Mouse (Mus musculus) midbrain, embryonic 15.5 days (tissue): ENCODE results near the gene Atp13a3. TPM values are rescaled to one million over a fixed set of nuclear protein-coding genes. Genes with fewer than 3 reads are reported as not detected.
A peak's percentile ranks its signal among the peaks of the same experiment; 100 is the strongest.
"Not testable (repeated sequence)": the region's sequence is repeated elsewhere in the genome, so short reads cannot be mapped to it uniquely, and the experiment has no call there.

ENCODE experiments used
- ATAC-seq: fragments of 200-750 bp; cut with Nextera tagmentation; replicated peaks from 2 replicates; pipeline ENCODE4 v1.8.0; 2017; ENCODE audit warnings: moderate TSS enrichment
- H3K27ac ChIP-seq: fragments of 300-500 bp; sonication (generic); 2 replicates; pipeline ENCODE4 v1.5.1; 2015; ENCODE audit warnings: mild to moderate bottlenecking, inconsistent platforms
- H3K27me3 ChIP-seq: fragments of 300-500 bp; sonication (generic); replicated peaks from 2 replicates; pipeline ENCODE4 v1.6.1; 2015; ENCODE audit warnings: inconsistent platforms
- H3K36me3 ChIP-seq: fragments of 300-500 bp; sonication (generic); replicated peaks from 2 replicates; pipeline ENCODE4 v1.6.1; 2015; ENCODE audit warnings: inconsistent platforms
- H3K4me1 ChIP-seq: fragments of 300-500 bp; sonication (generic); 2 replicates; pipeline ENCODE4 v1.6.1; 2015; ENCODE audit warnings: inconsistent platforms
- H3K4me2 ChIP-seq: fragments of 300-500 bp; sonication (generic); 2 replicates; pipeline ENCODE4 v1.6.1; 2015; ENCODE audit warnings: inconsistent platforms, mild to moderate bottlenecking, moderate library complexity
- H3K4me3 ChIP-seq: fragments of 300-500 bp; sonication (generic); 2 replicates; pipeline ENCODE4 v1.5.1; 2015; ENCODE audit warnings: mild to moderate bottlenecking, inconsistent platforms
- H3K9ac ChIP-seq: fragments of 300-500 bp; sonication (generic); 2 replicates; pipeline ENCODE4 v1.6.1; 2015; ENCODE audit warnings: mild to moderate bottlenecking, inconsistent platforms
- H3K9me3 ChIP-seq: fragments of 300-500 bp; sonication (generic); 2 replicates; pipeline ENCODE4 v1.6.1; 2016; ENCODE audit warnings: inconsistent platforms
- WGBS: fragments of 180-500 bp; shearing (Covaris S2); methylation state at CpG from one replicate; pipeline ENCODE4 v1.1.7; 2015; ENCODE audit warnings: mixed read lengths; 5-methylcytosine and 5-hydroxymethylcytosine counted together
- polyA plus RNA-seq: library from polyadenylated mRNA; unstranded; fragments of >200 nt; fragmentation: Nextera tagmentation; extraction: Ambion mirVana; gene quantifications from 2 replicates; pipeline ENCODE4 v1.2.1, GENCODE M21; 2015

Atp13a3 gene
- polyA plus RNA-seq, 1 experiment from 2014 or later: 8.1 TPM

- Histone ChIP-seq H3K27ac (no peak overlapping the region), H3K36me3 (no peaks in the 10 kb centered on the region), H3K4me2 (no peak overlapping the region), H3K4me1 (0 out of 2 replicates have a peak, but pooled peaks cover 3% of the 10 kb centered on the region), H3K9me3 (no peaks in the 10 kb centered on the region), H3K9ac (no peak overlapping the region), H3K4me3 (no peak overlapping the region), H3K27me3 (no peaks in the 10 kb centered on the region)
- whole genome bisulfite sequencing: 92% methylated on average over 3 of the region's 3 CpGs
- no peak for ATAC-seq
Observed at GRCm38 (mm10) chr16:30374927-30375326, 30.8 kb downstream of the Atp13a3 start.

- H3K4me2 ChIP-seq: no peak overlapping the region
- no peaks in the 10 kb centered on the region for H3K9me3 ChIP-seq
- H3K27ac ChIP-seq: no peak overlapping the region
- H3K27me3 ChIP-seq: no peaks in the 10 kb centered on the region
- WGBS: 66% methylated on average over 3 of the region's 3 CpGs
- 0 out of 2 replicates have a peak, but pooled peaks cover 3% of the 10 kb centered on the region for H3K4me1 ChIP-seq
- no peak overlapping the region for H3K4me3 ChIP-seq
- no peak for ATAC-seq
- H3K9ac ChIP-seq: no peak overlapping the region
- H3K36me3 ChIP-seq: no peaks in the 10 kb centered on the region
Observed at GRCm38 (mm10) chr16:30374266-30374665, 31.5 kb downstream of the Atp13a3 start.

- not testable (repeated sequence) for H3K27me3 ChIP-seq, H3K4me1 ChIP-seq, H3K4me2 ChIP-seq, H3K4me3 ChIP-seq, H3K9ac ChIP-seq, H3K27ac ChIP-seq, H3K36me3 ChIP-seq, H3K9me3 ChIP-seq, ATAC-seq
- 89% methylated on average over 4 of the region's 4 CpGs for WGBS
Observed at GRCm38 (mm10) chr16:30373286-30373685, 32.5 kb downstream of the Atp13a3 start.

GRCm38 (mm10) chr16:30367395-30367794, 38.4 kb downstream of the Atp13a3 start:
- Histone ChIP-seq H3K9me3 (no peaks in the 10 kb centered on the region), H3K4me2 (no peak overlapping the region), H3K4me3 (no peak overlapping the region), H3K4me1 (no peaks in the 10 kb centered on the region), H3K27ac (no peak overlapping the region), H3K36me3 (no peaks in the 10 kb centered on the region), H3K9ac (no peak overlapping the region), H3K27me3 (no peaks in the 10 kb centered on the region)
- WGBS: 86% methylated on average over 2 of the region's 2 CpGs
- ATAC-seq: no peak

GRCm38 (mm10) chr16:30364604-30365003, 41.2 kb downstream of the Atp13a3 start:
- no peak for ATAC-seq
- Histone ChIP-seq H3K27me3 (no peaks in the 10 kb centered on the region), H3K4me3 (no peak overlapping the region), H3K4me1 (no peaks in the 10 kb centered on the region), H3K36me3 (no peaks in the 10 kb centered on the region), H3K4me2 (no peak overlapping the region), H3K9ac (no peak overlapping the region), H3K27ac (no peak overlapping the region), H3K9me3 (no peaks in the 10 kb centered on the region)
- 96% methylated on average over 6 of the region's 6 CpGs for WGBS

- ATAC-seq: no peak
- H3K36me3 ChIP-seq: no peaks in the 10 kb centered on the region
- H3K4me1 ChIP-seq: no peaks in the 10 kb centered on the region
- 85% methylated on average over 3 of the region's 3 CpGs for WGBS
- no peak overlapping the region for H3K9ac ChIP-seq
- H3K4me3 ChIP-seq: no peak overlapping the region
- H3K27me3 ChIP-seq: no peaks in the 10 kb centered on the region
- no peaks in the 10 kb centered on the region for H3K9me3 ChIP-seq
- no peak overlapping the region for H3K27ac ChIP-seq
- H3K4me2 ChIP-seq: no peak overlapping the region
Observed at GRCm38 (mm10) chr16:30362528-30362927, 43.2 kb downstream of the Atp13a3 start.

GRCm38 (mm10) chr16:30353489-30353888, 52.3 kb downstream of the Atp13a3 start:
- not testable (repeated sequence) for H3K27ac ChIP-seq, H3K9ac ChIP-seq, H3K4me1 ChIP-seq, H3K36me3 ChIP-seq, H3K27me3 ChIP-seq, H3K4me3 ChIP-seq, H3K4me2 ChIP-seq, ATAC-seq, H3K9me3 ChIP-seq
- WGBS: 97% methylated on average over 11 of the region's 11 CpGs

- H3K9me3 ChIP-seq: no peaks in the 10 kb centered on the region
- H3K27me3 ChIP-seq: peaks cover 20% of the 10 kb centered on the region
- H3K27ac ChIP-seq: no peak overlapping the region
- peaks cover 9% of the 10 kb centered on the region for H3K4me1 ChIP-seq
- H3K9ac ChIP-seq: no peak overlapping the region
- H3K36me3 ChIP-seq: no peaks in the 10 kb centered on the region
- no peak overlapping the region for H3K4me3 ChIP-seq
- ATAC-seq: no peak
- H3K4me2 ChIP-seq: no peak overlapping the region
Observed at GRCm38 (mm10) chr16:30314236-30314635, 91.5 kb downstream of the Atp13a3 start.

- peaks cover 46% of the 10 kb centered on the region for H3K27me3 ChIP-seq
- H3K27ac ChIP-seq: no peak within 1 kb of the TSS
- peak within 1 kb of the TSS; percentile 21; the same call in 1 of the 2 replicates for H3K9ac ChIP-seq
- peaks cover 21% of the 10 kb centered on the region for H3K4me1 ChIP-seq
- peak within 1 kb of the TSS; percentile 52 for H3K4me3 ChIP-seq
- ATAC-seq: no peak
- H3K9me3 ChIP-seq: no peaks in the 10 kb centered on the region
- H3K36me3 ChIP-seq: no peaks in the 10 kb centered on the region
- H3K4me2 ChIP-seq: peak within 1 kb of the TSS; percentile 85
Observed at GRCm38 (mm10) chr16:30310647-30311046, 95.1 kb downstream of the Atp13a3 start, which contains the start of gene Gp5. Gp5 (minus strand) TSS chr16:30310779.

- Histone ChIP-seq H3K9me3 (no peaks in the 10 kb centered on the region), H3K4me2 (no peak overlapping the region; the same call in 1 of the 2 replicates), H3K4me3 (no peak overlapping the region), H3K36me3 (no peaks in the 10 kb centered on the region), H3K27me3 (peaks cover 46% of the 10 kb centered on the region), H3K27ac (no peak overlapping the region), H3K9ac (no peak overlapping the region), H3K4me1 (peaks cover 21% of the 10 kb centered on the region)
- WGBS: 55% methylated on average over 8 of the region's 8 CpGs
- ATAC-seq: no peak
Observed at GRCm38 (mm10) chr16:30310171-30310515, 95.6 kb downstream of the Atp13a3 start.

- no peak overlapping the region for H3K27ac ChIP-seq
- H3K4me2 ChIP-seq: peak overlapping the region; percentile 85
- peaks cover 21% of the 10 kb centered on the region for H3K4me1 ChIP-seq
- H3K27me3 ChIP-seq: peaks cover 46% of the 10 kb centered on the region
- H3K9me3 ChIP-seq: no peaks in the 10 kb centered on the region
- H3K4me3 ChIP-seq: peak overlapping the region; percentile 52
- H3K9ac ChIP-seq: peak overlapping the region; percentile 21; the same call in 1 of the 2 replicates
- H3K36me3 ChIP-seq: no peaks in the 10 kb centered on the region
- WGBS: 4% methylated on average over 34 of the region's 34 CpGs
- ATAC-seq: peak; percentile 19; the same call in 1 of the 2 replicates
Observed at GRCm38 (mm10) chr16:30309395-30310170, 96.2 kb downstream of the Atp13a3 start.

- Histone ChIP-seq H3K4me1 (peaks cover 21% of the 10 kb centered on the region), H3K9ac (peak overlapping the region; percentile 51), H3K27me3 (peaks cover 46% of the 10 kb centered on the region), H3K27ac (no peak overlapping the region), H3K4me3 (peak overlapping the region; percentile 52), H3K36me3 (no peaks in the 10 kb centered on the region), H3K9me3 (no peaks in the 10 kb centered on the region), H3K4me2 (peak overlapping the region; percentile 85)
- peak; percentile 84 for ATAC-seq
- under 1% methylated on average over 72 of the region's 72 CpGs for WGBS
Observed at GRCm38 (mm10) chr16:30308616-30309394, 97.0 kb downstream of the Atp13a3 start.
